Mouse (Mus musculus) cerebellum, postnatal 14 days (tissue): ENCODE results near the gene Acoxl.
A peak's percentile ranks its signal among the peaks of the same experiment; 100 is the strongest.

Experiments used
- DNase-seq, 2 experiments: peaks; one replicate each; pipeline ENCODE4 v3.0.0; 2021; ENCODE audit warnings: mixed read lengths in 2 of 2

Acoxl gene

DNA sequence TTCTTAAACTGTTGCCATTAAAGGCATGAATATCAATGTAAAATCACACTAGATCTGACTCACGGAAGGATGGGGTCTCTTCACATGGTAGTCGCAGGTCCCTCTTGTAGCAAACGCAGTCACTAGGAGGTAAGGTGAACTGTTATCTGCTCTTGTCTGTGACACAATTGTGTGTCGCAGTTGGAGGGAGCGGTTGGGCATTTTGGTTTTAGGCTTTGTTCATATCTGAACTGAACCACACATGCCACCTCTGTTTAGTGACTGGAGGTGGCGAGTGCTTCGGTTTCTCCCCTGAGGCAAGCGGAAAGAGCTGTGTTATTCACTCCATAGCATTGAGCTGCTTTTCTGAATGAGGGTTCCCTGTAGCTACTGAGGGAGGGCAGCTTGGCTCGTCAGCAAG lies 313.5 kb downstream of the Acoxl start:
- DNase-seq = no peak

DNA sequence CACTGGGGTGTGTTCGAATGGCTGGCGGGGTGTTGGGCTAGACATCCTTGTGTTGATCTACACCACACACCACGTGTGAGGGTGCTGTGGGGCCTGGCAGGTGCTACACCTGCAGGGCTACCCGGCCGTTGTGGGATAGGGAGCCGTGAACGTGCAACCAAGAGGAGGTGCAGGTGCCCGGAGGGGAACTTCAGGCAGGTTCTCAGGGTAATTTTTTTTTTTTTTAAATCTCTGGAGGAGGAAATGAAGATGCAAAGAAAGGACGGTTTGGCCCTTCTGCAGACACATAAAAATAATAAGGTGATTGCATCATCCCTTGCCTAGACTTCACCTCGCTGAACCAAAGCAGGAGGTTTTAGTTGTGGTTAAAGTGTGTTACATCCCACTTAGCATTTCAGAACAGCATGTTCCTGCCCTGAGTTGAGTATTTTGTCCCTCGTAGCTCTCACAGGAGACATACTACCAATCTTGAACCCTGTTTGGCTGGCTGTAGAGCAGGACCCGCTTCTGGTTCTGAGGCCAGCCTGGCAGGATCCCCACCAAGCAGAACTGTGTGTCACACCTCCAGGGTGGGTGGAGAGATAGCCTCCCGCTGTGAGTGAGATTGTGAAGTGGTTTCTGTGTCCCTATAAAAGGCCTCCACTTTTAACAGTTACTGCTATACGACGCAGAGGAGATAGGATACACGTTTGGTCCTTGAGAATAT lies 314.3 kb downstream of the Acoxl start:
- DNase-seq = no peak

DNA sequence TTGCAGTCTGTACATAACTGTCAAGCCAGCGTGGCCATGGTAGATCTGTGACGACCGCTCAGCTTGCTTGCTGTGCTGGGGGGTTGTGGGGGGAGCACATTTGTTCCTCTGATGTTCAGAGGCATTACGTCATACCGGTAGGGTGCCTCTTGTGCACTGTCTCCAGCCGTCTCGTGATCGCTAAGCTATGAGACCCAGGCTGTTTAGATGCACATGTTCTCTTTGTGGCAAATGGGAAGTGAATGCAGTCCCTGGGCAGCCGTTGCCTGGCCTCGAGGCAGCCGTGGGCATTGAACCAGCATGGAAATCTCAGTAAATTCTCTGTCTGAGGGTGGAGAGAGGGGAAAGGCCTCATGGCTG lies 314.9 kb downstream of the Acoxl start:
- DNase-seq = no peak

DNA sequence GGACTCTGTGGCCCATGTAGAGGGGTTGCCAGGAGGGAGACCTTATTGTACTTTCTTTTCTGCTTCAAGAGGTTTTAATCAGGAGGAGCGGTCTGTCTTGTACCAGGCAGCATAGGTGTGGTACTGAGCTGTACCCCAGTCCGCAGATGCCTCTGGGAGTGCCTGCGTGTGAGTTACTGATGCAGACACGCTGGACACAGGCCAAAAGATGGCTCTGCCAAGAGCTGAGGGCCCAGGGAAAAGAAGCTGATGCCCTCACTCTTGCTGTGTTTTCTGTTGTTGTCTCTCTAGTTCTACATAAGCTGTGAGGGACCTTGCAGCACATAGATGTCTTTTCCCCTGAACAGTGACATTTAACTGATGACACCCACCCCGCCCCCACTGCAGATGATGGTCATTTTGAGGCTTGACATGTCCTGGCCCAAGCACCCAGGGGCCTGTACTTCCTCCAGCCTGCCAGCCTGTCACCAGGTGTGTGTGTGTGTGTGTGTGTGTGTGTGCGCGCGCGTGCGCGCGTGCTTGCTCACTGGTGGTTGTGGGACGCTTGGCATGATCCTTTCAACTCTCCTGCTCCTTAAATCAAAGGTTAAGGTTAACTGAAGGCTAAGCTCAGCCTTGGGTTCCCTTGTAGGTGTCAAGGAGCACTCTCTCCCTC lies 316.9 kb downstream of the Acoxl start:
- peak; percentile 68 to 79 for DNase-seq

GRCm38 (mm10) chr2:128156067-128156462 lies 317.4 kb downstream of the Acoxl start:
- no peak for DNase-seq

DNA sequence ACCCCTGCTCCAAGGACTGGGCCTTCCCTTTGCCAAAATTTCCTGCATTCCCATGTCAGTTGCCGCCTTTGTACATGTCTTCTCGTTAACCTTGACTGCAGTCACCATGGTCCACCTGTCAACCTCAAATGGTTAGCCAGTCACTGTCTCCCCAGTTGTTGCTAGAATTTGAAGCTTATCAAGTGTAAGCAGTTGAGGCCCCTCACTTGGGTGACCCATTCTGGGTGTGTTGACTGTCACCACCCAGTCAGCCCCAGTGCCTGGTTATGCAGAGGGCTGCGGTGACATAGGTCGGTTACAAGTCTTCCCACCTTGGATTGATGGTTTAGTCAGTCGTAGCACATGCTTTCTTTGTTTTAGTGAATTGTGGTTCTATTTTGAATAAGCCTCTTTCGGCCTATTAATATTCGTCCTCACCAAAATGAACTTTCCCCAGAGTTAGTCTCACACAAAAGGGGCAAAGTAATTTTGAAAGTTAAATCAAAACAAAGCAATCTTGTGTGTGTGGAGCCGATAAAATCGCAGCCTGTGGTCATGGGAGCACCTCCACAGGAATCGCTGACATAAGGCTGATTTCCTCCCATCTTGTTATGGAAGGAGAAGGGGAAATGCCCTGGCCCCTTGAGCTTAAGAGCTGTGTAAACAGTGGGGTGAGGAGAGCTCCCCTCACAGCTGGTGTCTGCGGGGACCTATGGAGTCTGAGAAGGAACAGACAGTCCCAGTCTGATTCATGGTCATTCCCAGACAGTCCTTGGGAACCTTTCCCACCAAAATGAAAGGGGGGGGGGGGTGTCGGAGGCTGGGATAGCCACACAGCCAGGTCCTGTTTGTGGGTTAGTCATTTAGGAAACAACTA lies 318.1 kb downstream of the Acoxl start:
- DNase-seq = no peak

- no peak for DNase-seq
Measured at GRCm38 (mm10) chr2:128158734-128159410, 320.2 kb downstream of the Acoxl start.

DNA sequence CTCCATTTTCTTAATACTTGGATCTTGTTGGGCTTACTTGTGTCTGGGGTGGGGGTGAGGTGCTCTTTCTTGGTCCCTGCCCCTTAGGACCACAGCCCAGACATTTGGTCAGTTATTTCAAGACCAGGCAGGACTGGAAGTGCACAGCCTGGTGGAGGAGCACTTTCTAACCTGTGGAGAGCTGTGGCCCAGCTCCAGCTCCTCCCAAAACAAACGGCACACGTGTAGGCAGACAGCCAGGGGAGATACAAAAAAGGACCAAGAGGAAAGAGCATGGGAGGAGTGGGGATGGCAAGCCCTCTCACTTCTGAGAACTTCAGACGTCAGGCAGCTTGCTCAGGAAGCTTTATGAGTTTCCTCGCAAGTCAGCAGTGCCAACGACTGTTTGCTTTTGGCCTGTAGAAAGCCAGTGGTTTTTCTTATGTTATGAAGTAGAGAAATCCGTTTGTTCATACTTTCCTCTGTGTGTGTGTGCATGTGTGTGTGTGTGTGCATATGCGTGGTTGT lies 321.0 kb downstream of the Acoxl start:
- DNase-seq = peak in 1 of 2 experiments; percentile 48

- DNase-seq = no peak
Measured at GRCm38 (mm10) chr2:128163177-128163576, 324.5 kb downstream of the Acoxl start.

DNA sequence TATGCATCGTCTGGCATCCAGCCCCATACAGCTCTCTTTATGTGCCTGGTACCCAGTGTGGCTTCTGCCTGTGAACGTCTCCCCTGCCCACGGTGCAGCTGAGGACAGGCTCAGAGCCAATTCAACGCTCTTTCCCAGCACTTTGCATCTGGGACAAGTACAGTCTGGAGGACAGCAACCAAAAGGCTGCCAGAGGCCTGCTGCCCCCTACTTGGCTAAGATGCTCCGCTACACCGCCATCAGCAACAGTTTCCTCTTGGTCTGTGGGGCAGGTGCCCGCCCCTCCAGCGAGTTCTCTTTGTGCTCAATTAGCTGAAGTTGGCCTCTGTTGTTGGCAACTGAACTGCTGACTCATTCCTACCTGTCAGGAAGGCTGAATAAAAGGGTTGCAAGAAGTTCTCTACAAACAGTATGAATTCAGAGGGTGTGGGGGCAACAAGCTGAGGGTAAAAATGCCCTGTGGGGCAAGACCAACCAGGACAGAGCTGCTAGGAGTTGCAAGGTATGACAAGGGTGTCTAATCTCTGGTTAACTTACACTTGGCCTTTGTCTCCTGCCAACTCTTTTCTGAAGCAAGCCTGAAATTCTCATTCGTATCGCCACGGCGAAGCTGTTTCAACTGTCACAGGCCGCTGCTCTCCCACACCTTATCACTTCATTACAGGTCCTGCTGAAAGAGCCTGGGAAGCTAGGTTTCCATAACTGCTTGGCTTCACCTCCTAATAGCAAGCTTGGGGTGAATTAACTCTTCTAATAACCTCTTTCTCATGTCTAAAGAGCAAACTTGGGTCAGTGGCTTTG lies 328.1 kb downstream of the Acoxl start:
- DNase-seq = peak; percentile 40 to 43

DNA sequence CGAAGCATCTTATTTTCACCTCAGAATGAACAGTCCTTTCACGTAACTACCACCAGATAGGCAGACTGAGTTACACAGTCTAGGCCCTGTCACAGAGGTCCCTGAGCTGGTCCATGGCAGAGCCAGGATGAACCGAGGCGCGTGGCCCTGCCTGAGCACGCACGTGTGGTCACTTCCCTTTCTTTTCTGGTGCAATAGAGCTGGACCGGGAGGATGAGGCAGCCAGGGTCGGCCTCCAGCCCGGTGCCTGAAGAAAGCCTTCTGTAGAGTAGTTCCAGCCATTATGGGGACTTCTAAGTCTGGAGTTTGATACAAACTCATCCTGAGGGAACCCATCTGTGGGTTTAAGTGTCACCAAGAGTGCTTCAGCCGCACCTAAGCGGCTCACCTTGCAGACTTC lies 329.3 kb downstream of the Acoxl start:
- DNase-seq = no peak

DNA sequence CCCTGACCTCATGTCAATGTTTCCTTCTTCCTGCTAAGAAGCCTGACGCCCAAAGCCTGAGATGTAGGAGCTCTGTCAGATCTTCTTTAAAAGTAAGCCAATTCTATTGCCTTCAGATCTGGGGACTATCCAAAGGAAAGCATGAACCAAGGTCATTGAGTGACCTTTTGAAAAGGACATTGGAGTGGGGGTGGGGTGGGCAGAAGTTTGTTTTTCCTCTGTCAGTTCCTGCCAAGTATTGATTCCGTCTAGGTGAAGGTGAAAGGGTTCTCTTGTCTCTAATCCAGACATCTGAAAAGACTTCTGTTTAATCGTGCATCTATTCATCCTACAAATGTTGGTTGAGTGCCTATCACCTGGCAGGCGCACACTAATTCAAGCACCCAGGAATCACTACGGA lies 330.8 kb downstream of the Acoxl start:
- DNase-seq = peak in 1 of 2 experiments; percentile 6

DNA sequence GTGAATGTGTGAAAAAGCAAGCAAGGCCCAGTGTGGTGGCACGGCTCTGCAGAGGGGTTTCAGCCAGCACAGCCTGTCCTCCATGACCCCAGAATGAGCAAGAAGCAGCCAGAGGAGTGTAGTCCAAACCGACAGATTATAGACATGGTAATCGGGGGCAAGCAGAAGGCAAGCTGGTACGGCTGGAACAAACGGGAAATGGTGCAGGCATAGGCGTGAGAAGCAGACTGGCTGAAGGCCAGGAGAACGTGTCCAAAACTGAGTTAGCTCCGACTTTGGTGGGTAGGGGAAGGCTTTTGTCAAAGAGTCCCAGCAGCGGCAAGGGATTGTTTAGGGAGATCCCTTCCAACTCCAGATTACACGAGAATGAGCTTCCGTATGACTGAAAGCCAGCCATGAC lies 331.3 kb downstream of the Acoxl start:
- DNase-seq = peak; percentile 69 to 70

- DNase-seq = no peak
Measured at GRCm38 (mm10) chr2:128170614-128171013, 331.9 kb downstream of the Acoxl start.

DNA sequence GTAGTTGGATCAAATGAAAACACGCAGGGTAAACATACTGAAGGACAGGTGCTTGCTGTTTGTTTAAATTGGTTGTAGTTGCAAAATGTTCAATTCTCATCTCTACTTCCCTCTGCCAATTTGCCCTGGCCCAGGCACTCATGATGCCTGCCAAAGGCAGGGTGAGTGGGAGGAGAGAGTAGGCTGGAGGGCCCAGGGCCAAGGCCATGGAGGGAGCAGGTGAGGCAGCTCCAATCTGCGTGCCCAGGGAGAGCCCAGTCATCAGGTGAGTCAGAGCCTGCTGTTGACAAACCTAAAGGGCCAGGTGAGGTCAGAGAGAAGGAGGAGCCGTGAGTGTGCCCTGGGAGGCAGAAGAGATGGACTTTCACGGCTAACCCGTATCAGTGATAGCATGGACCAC lies 333.6 kb downstream of the Acoxl start:
- DNase-seq = peak; percentile 90 to 92
